Mouse (Mus musculus) bone marrow, adult 2 months (tissue): Measurements from ENCODE around the gene Atp2b2.

Source experiments
- CTCF ChIP-seq: fragments of 200-500 bp; IDR thresholded peaks from 2 replicates; pipeline ENCODE4 v1.5.1; 2011; ENCODE audit warnings: low read length, control low read depth; ENCODE audit not compliant: control insufficient read depth, insufficient read depth
- POLR2A ChIP-seq: fragments of 200-500 bp; IDR thresholded peaks from 2 replicates; pipeline ENCODE4 v1.6.1; 2011; ENCODE audit warnings: low read depth, mild to moderate bottlenecking, control low read depth, low read length, borderline replicate concordance; ENCODE audit not compliant: control insufficient read depth

DNA sequence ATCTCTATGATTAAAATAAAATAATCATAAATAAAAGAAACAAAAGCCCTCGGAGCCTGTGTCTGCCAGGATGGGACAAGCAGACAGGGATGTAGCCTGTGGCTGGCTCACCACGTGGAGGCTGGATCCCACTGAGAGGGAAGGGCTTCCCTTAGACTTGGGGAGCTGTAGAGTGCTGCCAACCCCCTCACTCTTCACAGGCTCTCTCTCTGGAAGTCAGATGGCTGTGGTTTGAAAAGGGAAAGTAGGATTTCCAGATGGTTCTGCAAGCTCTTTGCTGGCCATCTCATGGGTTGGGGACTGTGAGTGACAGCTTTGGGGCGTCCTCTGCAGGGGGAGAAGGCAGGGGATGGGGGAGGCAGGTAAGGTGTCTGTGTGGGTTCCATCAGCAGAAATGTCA is 163.0 kb downstream of the Atp2b2 start:
- TF ChIP-seq CTCF: no peak
- TF ChIP-seq POLR2A: no peak
